Mouse (Mus musculus) liver (tissue): ENCODE measurements at regions not wholly inside any gene's neighbourhood (a gene's known extent, or its start where the extent isn't known, plus 50 kb on each side); places are given as distances from the start of the nearest gene placed in this dataset.
"Not testable (repeated sequence)": the region's sequence is repeated elsewhere in the genome, so short reads cannot be mapped to it uniquely, and the experiment has no call there.

Experiments
- DNase-seq: peaks from one replicate; pipeline ENCODE4 v3.0.0-alpha.2; 2020; ENCODE audit warnings: mixed read lengths

DNA sequence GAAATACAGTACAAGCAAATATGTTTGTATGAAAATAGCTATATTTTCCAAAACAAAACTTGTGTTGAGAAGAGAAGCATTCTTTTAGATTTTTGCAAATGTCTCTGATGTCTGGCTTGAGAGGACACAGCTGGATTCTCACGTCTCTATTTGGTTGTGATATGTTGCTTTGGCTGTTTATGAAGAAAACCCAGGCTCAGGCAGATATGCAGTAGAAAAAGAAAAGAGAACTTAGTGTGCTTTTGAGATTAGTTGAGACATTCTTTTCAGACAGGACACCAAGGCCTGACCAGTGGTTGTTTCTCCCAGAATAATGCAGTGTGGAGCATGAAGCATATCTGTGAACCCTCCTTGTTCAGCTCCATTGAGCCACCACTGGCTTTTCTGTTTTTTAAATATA lies 178.8 kb upstream of the Mamld1 start:
- DNase-seq: no peak

DNA sequence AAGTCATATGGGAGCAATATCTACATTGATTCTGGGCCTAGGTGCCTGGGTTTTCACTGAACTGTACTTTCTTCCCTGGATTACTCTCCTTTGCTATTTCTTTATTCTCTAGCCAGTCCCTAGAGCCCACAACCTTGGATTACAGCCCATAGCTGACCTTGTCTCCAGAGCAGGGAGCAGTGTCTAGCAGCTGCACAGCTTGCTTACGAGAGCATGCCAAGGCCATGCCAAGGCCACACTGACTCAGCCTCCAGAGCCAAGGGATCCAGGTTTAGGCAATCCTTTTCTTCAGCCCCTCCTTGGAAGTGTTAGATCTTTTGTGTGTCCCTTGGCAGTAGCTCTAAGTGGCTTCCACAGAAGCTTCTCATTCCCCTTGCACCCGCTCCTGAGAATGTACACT lies 168.7 kb upstream of the Mamld1 start:
- no peak for DNase-seq

DNA sequence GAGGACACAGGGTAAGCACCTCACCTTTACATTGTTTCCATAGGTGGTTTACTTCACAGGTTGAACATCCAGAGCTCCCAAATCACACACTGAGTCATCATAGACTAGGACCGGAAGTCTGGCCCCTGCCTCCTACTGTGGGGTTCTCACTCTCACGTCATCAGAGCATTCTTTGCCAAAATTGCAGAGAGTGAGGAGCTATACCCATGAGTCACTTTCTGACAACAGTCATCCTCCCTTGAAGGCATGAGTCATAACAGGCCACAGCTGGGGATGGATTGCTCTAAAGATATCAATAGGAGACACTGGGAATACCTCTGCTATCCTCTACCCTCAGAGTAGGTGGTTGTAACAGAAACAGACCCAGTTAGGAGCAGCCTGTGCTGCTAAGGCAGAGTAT lies 166.6 kb upstream of the Mamld1 start:
- DNase-seq: no peak

DNA sequence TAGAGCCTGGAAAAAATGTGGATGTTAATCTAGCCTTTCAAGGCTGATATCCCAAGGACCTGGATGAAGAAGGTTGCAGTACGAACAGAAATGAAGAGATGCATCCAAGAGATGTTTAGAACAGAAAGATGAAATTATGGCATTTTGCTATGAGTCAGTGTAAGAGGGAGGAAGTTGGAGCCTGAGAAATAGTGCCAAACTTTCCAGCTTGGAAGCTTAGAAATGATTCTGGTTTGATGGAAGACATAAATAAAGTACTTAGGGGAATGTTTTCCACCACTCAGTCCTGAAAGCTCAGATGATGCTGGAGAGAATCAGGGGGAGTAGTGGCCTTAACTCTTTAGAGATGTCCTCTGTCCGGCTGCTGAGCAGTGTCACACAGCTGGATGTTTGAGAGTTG lies 155.5 kb upstream of the Mamld1 start:
- DNase-seq: no peak

DNA sequence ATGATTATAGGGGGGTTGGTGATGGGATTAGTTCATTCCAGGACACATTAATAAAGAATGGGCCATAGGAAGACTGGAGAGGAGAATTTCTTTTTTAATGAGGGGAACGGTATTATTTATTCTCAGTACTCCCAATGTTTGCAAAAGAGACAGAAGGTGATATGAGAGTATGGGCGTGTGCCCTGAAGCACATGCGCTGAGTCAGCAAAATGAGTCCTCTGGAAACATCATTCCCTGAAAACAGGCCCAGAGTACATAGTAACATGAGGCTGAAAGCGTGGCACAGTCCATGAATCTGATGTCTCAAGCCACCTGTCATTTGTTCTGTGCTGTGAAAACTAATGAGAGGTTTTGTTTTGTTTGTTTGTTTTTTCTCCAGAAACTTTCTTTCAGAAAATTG lies 154.5 kb upstream of the Mamld1 start:
- no peak for DNase-seq

DNA sequence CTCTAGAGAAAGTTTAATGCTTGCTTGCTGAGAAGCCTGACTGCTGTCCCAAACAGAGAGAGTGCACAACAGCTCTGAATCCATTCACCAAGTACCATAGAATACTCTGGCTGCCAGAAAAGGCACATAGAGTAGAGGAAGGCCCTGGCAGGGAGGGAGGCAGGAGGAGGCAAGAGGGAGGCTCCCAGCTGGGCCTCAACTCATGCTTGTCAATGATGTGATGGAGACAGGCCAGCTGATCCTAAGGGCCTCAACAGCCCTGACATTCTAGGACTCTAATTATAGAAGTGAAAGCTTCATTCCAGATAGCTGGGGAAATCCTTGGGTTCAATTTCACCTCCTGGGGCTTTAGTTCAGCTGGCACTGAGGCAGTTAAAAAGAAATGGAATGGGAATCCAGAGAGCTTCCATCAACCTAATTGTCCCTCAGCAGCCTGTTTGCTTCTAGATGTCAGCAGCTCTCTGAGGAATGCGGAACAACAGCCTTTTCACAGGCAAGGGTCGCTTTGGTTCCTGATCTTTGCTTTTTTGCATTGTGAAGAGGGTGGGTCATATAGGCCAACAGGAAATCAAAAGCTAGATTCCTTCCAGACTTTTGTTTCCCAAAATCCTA lies 152.8 kb upstream of the Mamld1 start:
- DNase-seq: no peak

DNA sequence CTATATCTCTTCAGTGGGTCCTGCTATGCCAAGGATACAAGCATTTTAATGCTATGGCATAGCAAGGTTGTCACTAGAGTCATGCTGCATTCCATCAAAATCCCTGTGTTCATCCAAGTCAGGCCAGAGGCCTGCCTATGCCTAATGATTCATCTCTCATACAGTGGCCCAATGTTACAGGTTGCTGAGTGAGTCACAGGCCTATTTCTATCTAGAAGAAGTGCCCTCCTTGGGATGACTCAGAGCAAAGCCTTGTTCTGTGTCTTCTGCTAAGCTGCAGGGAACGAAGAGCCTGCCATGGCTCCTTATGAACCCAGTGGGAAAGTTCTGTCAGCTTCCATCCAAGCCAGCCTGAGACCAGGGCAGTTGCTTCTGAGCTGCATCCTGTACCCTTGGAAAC lies 151.2 kb upstream of the Mamld1 start:
- DNase-seq: not testable (repeated sequence)

DNA sequence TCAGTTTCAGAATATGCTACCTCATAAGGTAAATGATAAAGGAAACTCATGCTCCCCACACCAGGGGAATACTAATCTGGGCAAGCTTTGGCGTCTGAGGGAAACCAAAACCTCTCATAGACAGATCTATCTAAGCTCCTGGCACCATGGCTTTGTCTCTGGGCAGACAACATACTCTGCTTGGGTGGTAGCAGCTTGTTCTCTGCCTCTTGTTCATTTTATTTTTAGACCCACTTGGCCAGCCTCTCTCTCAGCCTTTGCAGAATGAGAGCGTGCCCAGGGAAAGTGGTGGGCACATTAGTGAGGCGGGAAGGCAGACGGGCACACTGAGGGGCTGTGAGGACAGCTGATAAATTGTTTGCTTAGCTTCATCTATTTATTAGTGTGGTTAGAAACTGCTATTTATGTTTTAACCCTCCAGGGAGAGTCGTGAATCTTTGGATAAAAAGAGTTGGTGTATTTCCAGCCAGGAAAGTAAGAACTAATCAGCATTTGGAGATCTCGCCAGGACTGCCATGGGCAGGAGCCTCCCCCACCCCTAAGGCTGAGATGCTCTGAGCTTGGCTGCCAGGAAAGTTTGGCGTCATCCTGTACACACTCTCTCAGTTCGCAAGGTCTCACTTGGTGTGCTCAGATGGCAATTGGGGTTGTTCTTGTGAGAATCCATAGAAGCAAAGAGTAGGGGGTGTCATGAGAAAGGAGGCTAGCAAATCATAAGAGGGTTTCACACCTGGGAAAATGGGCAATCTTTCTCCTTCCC lies 150.2 kb upstream of the Mamld1 start:
- no peak for DNase-seq

DNA sequence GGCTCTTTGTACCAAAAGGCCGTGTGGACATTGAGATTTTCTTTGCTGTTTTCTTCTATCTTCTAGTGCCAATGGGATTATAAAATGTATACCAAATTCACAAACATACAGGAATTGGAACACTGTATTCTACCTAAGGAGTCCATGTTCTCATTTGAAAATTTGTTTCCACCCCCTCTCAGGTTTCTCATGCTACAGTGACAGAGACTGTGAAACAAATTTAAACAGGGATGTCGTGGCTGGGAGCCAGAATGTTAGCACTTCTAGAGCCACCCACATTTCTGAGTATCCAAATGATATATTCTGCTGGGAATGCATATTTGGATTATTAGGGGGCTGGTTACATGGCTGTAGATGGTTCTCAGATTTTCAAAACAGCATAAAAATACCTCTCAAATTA lies 124.4 kb upstream of the Mamld1 start:
- DNase-seq: no peak

DNA sequence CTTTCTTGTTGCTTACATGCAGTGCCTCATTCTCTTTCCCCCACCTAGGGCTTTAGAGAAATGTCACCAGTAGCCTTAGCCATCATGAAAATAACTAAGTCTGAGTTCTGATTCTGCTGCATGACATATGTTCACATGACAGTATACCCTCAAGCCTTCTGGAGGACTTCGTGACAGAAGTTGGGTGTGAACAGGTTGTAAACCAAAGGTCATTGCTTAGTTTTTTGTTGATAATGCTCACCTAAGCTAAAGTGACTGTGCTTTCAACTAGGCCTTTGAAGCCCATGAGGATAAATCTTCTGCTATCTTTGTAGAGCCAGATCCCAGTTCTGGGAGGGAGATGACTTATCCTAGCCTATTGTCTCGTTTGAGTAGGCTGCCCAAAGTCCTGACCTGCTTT lies 118.1 kb upstream of the Mamld1 start:
- no peak for DNase-seq

DNA sequence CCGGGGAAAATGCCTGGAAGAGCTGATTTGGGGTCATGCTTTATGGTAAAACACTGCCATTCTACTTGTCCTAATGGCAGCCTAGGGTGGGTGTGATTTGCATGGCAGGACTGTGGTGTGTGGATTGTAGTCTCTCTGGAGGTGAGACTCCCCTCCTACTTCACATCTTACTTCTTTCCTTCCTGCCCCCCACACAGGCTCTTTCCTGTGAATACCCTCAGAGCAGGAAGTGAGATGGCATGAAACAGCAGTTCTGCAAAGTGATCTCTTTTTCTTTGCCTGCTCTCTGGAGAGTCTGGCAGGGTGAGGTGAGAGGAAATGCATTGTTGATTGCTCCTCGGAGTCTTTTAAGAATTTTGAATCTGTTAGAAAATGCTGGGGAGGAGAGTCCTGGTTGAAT lies 104.7 kb upstream of the Mamld1 start:
- no peak for DNase-seq

DNA sequence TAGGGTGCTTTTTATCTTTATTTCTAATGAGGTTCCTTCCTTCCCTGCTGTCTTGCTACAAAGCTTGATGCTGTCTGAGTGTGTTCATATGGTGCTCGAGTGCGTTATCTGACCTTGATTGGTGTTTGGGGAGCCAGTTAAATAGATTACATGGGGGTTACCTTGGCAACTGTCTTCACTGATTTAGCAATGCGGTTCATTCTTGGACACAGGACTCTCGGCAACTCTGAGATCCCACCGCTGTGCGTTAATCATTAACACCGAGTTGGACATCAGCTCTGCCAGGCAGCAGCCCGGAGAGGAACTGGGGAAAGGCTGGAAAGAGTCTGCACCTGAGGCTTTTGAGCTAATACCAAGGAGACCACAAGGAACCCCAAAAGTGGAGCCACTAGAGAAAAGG lies 104.0 kb upstream of the Mamld1 start:
- peak; percentile 38 for DNase-seq

DNA sequence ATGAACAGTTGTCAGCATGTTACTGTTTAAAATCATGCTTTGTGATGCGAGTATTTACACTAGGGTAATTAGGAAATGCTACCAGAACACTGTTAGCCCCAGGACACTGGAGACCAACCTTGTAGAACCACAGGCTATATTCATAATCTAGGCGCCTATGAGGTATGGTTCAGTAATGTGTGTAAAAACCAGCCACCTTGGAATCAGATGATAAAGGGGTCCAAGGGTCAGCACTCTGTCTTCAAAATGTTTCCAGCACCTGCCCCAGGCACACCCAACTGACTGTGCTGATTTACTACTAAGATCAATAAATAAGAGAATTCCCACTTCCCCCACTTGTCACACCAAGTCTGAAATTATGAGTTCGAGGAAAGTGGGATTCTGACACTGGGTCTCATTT lies 100.8 kb upstream of the Mamld1 start:
- no peak for DNase-seq

DNA sequence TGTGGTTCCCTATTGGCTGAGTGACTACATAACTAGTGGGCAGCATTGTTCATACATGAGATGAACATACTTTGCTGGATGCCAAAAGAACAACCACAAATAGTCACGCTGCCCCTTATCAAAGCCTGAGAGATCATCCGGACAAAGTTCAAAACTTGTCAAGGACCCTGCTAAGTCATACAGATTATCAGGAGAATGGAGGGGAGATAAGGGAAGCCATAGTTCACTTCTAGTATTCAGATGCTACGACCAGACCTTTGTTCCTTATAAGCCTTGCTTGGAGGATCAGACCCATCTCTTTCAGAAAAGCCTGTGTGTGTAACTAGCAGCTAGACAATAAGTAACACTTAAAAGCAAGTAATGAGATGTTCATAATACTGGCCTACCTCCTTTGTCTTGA lies 97.0 kb upstream of the Mamld1 start:
- DNase-seq: no peak
